Mouse (Mus musculus): ENCODE measurements around the gene Fev. TPM values are rescaled to one million over a fixed set of nuclear protein-coding genes. Genes with fewer than 3 reads are reported as not detected.

Gene Fev
- total RNA-seq, 2 experiments from 2014 or later, result not detected

DNA sequence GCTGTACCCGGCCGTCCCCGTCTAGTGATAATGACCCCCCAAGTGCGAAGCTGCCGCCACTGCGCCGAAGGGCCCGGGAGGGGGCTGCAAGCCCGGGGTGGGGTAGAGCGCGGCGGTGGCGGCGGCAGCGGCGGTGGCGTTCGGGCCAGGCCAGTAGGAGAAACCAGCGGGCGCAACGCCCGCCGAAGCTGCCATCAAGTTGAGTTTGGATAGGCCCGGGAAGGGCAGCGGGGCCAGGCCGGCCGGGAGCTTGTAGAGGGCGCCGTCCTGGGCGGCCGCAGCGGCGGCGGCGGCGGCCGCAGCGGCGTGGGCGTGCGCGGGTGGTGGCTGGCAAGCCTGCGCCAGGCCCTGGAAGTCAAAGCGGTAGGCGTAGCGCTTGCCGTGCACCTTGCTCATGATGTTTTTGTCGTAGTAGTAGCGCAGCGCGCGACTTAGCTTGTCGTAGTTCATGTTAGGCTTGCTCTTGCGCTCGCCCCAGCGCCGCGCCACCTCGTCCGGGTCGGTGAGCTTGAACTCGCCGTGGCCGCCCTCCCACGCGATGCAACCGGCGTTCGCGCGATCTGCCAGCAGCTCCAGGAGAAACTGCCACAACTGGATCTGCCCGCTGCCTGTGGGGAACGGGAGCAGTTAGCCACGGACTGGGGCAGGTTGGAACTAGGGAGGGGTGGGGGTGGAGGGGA, 3.0 kb downstream of the Fev start:
- ATAC-seq (replicated peaks; ENCODE audit: low FRiP score, low TSS enrichment, poor library complexity, severe bottlenecking), result no peak

DNA sequence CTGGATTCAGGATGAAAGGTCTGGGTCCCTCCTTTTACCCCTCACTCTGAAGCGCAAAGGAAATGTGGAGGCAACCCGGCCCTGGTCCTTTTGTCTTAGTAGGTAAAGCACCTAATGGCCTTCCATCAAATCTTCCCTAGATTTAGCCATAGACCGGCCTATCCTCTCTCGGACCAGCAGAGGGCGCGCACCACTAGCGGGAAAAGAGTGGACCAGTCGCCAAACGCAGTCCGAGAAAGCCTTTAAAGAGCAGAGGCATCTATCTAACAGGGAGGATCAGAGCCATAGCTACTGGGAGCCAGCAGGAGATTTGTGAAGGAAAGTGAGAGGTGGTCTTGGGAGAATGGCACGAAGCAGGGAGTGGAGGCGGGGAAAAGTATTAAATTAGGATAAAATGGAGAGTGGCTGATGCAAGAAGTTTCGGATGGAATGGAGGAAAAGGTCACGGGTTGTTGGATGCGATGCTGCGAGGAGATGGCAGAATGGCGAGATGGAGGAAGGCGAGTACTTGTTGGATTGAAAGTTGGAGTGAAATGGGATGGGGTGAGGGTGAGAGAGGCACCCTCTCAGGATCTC, 4.3 kb downstream of the Fev start:
- peak; percentile 74; the same call in 1 of the 2 replicates for ATAC-seq (replicated peaks; ENCODE audit: low FRiP score, low TSS enrichment, poor library complexity, severe bottlenecking)

DNA sequence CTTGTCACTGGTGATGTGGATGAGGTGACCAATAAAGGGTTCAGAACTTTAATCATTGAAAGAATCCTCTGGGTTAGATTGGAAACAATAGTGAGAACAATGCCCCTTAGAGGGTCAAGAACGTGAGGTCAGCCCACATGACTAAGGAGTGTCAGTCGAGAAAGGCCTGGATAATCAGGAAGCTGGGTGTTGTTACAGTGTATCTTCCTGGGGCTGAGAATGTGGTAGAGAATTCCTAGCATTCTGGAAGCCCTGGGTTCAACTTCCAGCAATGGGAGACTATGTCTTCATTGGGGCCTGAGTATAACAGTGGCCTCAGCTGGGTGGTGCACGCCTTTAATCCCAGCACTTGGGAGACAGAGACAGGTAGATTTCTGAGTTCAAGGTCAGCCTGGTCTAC, 8.0 kb downstream of the Fev start:
- ATAC-seq (replicated peaks; ENCODE audit: low FRiP score, low TSS enrichment, poor library complexity, severe bottlenecking), result no peak

DNA sequence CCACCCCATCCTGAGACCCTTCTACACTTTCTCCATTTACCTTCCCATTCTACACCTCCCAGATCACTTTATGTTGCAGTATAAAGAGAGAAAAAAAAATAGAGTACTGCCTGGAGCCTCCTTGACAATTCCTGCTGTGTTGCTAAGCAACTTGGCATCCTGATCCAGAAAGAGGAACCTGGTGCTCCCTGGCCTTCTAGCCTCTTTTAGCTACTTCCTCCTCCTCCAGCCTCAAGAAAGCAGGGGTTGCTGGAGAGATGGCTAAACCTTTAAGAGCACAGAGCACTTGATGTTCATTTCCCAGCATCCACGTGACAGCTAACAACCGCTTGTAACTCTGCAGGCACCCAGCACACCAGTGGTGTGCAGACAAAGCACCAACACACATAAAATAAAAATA, 13.0 kb downstream of the Fev start:
- ATAC-seq (replicated peaks; ENCODE audit: low FRiP score, low TSS enrichment, poor library complexity, severe bottlenecking), result no peak

DNA sequence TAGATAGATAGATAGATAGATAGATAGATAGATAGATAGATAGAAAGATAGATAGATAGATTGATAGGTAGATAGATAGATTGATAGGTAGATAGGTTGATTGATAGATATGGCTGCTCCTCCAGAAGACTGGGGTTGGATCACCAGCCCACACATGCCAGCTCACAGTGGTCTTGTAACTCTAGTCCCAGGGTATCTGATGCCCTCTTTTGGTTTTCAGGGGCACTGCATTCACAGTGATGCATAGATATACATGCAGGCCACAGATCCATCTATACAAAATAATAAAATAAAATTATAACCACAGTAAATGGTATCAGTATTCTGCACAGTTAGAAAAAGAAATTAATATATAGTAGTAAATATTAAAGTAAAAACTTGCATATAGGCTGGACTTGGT, 23.4 kb downstream of the Fev start:
- no peak for ATAC-seq (replicated peaks; ENCODE audit: low FRiP score, low TSS enrichment, poor library complexity, severe bottlenecking)

DNA sequence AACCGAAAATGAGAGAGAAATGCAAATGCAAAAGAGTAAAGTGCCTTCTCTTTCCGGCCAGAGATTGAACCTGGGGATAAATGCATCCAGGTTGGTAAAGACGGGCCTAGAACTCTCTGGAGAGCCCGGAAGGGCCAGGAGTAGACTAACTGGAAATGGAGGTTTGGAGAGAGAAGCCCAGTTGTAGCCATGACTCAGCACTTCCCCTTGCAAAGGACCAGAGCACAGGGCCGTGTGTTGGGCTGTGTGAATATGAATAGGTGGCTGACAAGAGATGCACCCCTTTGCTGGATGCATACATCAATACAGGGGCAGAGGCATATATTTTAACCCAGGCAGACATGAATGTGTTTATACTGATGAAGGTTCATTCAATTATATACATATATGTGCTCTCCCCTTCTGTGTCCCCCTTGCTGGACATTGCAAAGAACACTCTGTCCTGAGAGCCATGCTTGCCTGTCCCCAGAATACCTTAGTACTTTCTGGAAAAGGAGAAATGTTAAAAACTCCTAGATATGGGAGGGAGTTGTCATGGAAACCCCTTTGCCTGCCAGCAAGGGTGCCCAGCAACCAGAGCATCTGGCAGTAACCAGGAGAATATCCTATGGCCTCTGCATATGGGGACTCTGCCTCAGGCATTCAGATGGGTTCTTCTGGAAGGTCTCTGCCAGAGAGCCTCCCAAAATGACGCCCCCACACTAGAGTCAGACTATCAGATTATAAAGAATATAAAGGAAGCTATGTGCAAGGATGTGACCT, 25.8 kb downstream of the Fev start:
- ATAC-seq (replicated peaks; ENCODE audit: low FRiP score, low TSS enrichment, poor library complexity, severe bottlenecking), result no peak

DNA sequence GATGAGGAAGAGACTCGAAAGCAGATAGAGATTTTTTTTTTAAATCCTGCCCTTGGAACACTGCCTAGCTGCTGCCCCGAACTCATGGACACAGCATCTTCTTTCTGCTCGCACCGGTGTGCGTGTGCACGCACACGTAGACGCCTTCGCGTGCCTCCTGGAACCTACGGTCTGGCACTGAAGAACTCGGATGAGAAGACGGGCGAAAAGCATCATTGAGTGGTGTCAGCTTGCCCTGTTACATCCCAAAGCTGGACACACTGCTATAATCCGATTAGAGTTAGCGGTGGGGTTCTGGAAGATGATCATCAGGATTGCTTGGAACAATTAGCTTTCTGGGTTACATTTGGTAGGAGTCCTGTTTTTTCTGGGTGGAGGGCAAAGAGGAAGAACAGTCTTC, 26.4 kb downstream of the Fev start:
- no peak for ATAC-seq (replicated peaks; ENCODE audit: low FRiP score, low TSS enrichment, poor library complexity, severe bottlenecking)

DNA sequence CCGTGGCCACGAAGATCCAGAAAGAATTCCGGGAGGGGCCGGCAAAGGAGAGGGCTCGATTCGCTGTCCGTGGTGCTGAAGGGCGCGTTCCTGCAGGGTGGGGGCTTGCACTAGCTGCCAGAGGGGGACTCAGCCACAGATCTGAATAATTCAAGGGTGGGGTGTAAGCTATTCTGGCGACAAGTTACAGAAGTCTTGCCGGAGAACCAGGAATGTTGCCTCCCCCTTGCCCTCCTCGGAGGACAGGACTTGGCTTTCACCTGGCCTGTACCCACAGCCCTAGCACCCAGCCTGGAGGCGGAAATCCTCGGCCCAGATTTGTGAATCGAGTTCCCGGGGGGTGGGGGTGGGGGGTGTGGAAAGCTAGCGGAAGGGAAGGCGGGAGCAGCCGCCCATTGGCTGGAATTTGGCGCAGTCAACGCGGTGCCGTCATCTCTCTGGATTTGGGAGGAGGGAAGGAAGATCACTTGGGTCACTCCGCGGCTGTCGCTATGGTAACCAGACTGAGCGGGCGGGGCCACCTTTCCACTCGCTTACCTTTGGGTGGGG, 27.0 kb downstream of the Fev start:
- ATAC-seq (replicated peaks; ENCODE audit: low FRiP score, low TSS enrichment, poor library complexity, severe bottlenecking), result no peak

DNA sequence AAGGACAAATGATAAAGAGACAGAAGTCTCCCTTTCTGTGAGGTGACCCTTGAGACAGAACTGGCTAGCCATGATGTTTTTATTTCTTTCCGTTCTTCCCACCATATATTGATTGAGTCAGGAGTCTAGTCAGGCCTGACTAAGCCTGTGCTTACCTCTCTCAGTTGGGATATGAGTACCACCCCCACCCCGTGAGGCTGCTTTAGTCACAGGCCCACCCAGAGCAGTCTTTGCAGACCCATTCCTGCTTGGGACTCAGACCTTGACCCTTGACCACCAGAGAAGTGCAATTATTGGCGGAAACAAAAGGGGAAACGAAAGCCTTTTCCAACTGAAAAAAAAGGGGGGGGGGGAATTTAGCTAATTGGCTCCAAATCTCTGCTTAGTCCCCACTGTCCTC, 27.5 kb downstream of the Fev start:
- no peak for ATAC-seq (replicated peaks; ENCODE audit: low FRiP score, low TSS enrichment, poor library complexity, severe bottlenecking)

DNA sequence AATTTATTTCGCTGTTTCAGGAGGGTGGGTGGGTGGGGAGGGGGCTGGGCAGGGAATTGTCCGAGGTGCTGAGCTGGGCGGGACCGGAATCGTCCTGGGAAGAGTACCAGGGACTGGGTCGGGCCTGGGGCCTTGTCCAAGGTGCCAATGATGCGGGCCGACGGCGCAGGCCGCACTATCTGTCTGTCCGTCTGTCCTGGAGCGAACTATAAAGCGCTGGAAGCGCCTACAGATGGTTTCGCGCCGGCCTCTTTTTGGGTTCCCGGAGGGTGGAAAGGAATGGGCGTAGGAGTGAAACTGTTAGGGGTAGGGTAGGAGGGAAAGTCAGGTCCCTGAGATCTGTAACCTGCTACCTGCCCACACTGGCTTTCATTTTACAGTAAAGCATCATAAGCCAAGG, 28.0 kb downstream of the Fev start:
- ATAC-seq (replicated peaks; ENCODE audit: low FRiP score, low TSS enrichment, poor library complexity, severe bottlenecking), result no peak

DNA sequence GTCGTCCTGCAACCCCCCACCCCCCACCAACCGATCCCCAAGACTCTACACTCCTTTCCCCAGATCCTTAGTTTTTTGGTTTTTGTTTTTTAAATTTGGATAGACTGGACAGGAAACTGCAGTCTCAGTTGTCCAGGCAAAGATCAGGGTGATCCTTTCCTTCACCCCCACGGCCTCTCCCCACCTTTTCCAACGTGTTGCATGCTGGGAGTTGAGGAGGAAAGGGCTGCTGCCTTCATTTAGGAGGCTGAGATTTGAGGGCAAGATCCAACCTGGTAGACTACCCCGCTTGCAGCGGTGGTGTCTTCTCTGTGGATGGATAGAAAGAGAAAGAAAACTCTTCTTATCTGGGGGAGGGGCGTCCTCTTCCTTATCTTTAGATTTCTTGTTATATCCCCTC, 28.4 kb downstream of the Fev start:
- no peak for ATAC-seq (replicated peaks; ENCODE audit: low FRiP score, low TSS enrichment, poor library complexity, severe bottlenecking)

DNA sequence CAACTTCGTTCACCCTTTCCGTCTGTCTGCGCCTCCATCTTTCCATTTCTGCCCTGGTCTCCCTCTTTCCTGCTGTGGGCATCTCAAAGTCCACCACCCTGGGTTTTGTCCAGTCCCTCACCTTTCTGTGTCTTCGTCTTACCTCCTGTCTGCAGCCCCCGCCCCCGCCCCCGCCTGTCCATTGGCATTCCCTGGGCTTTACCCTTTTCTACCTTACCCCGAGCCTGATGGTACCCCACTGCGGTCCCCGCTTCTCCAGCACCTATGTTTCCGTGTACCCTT, 28.8 kb downstream of the Fev start:
- ATAC-seq (replicated peaks; ENCODE audit: low FRiP score, low TSS enrichment, poor library complexity, severe bottlenecking), result no peak

DNA sequence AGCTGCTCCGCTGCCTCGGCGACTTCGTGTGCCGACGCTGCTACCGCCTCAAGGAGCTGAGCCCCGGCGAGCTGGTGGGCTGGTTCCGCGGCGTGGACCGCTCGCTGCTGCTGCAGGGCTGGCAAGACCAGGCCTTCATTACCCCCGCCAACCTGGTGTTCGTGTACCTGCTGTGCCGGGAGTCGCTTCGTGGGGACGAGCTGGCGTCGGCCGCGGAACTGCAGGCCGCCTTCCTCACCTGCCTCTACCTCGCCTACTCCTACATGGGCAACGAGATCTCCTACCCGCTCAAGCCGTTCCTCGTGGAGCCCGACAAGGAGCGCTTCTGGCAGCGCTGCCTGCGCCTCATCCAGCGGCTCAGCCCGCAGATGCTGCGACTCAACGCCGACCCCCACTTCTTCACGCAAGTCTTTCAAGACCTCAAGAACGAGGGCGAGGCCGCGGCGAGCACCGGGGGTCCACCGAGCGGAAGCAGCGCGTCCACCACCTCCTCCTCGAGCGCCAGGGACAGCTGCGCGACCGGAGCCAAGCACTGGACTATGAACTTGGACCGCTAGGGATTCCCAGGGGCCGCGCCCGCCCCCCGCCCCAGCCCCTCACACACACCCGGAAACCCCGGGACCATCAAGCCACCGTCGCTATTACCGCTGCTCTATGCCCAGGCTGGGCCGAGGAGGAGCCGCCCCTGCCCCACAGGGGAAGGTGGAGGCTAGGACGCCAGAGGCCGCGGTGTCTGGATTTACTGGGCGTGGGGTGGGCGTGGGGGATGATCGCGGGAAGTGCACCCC, 29.4 kb downstream of the Fev start:
- ATAC-seq (replicated peaks; ENCODE audit: low FRiP score, low TSS enrichment, poor library complexity, severe bottlenecking), result no peak

DNA sequence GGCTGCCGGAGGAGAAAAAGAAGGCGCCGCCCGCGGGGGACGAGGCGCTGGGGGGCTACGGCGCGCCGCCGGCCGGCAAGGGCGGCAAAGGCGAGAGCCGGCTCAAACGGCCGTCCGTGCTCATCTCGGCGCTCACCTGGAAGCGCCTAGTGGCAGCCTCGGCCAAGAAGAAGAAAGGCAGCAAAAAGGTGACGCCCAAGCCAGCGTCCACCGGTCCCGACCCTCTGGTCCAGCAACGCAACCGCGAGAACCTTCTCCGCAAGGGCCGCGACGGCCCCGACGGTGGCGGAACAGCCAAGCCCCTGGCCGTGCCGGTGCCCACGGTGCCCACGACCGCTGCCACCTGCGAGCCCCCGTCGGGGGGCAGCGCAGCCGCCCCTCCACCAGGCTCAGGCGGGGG, 30.1 kb downstream of the Fev start:
- ATAC-seq (replicated peaks; ENCODE audit: low FRiP score, low TSS enrichment, poor library complexity, severe bottlenecking), result no peak

DNA sequence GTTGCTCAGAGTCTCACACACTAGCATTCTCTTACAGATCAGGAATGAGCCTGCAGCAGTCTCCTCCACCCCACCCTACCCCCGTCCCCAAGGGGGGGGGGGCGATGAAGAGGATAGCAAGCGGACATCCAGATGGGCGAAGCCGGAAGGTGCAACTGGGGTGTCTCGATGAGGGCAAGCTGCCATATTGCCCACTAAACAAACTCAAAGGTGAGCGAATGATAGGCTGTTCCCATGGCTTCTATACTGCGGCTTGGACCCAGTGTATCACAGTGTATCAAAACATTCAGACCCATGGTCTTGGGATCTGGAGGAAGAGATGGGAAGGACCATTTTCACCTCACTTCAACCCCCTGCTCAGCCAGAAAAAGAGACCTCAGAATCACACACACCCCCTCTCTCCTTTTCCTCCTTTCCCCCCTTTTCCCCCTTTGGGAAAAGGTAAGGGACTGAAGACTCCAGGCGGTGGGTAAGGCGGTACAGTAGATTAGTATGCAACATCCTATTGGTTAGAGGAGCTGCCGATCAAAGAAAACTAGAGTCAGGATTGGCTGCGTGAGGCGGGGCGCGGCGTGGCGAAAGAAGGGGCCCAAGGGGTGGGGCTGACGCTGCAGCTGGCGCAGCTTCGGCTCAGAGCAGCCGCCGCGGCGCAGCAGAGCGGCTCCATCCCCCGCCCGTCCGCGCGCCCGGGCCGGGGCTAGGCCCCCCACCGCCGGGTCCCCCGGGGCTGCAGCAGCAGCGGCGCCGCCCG, 30.7 kb downstream of the Fev start, which contains the start of gene Cdk5r2:
Gene Cdk5r2, plus strand, starts transcription at position 629 of the 751 bp plus-strand sequence.
- peak; percentile 82 for ATAC-seq (replicated peaks; ENCODE audit: low FRiP score, low TSS enrichment, poor library complexity, severe bottlenecking)

DNA sequence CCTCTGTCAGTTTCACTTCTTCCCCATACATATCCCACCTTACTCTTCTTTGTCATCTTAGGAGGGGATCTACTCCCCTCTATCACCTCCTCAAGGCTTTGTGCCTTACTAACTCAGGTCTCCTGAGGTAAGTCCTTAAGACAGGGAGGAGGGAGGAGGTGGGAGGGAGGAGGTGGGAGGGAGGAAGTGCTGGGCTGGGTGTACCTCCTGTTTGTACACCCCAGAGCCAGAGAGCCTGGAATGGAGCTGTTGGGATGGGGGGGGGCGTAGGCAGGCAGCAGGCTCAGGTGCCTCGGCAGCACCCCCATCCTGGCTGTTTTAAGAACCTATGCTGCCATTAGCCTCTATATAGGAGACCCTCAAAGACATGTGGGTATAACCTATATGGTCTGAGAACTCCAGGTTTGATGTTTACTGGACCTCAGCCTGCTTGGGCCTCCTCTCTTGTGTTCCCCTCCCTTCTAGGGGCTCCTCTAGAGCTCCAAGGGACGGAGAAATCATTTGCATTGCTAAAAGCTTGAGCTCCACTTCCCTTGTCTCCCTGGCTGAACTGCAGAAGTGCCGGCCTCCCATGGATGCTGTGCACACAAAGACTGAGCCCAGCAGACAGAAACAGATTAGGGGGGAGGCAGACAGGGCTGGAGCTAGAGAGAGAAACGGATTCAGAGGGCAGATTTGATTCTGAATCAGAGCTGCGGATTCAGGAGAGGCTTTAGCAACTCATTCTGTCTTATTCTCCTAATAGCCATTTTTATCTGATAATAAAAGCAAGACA, 34.0 kb downstream of the Fev start:
- no peak for ATAC-seq (replicated peaks; ENCODE audit: low FRiP score, low TSS enrichment, poor library complexity, severe bottlenecking)

DNA sequence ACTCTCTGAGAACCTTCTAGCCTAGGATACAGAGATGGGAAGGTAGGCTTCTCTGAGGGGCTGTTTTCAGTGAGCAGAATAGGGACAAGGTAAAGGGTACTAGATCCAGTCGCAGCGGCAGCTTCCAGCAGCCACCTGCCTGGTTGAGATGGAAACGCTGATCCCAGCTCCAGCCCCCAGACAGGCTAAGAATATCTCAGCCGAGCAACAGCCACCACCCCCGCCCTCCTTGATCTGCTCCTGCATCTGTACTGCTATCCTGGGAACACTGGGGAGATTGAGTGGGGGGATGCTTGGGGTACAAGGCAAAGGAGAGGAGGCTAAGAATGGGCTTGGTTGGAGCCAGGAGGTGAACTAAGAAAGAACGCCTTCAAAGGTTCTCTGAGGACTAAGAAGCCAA, 35.0 kb downstream of the Fev start:
- no peak for ATAC-seq (replicated peaks; ENCODE audit: low FRiP score, low TSS enrichment, poor library complexity, severe bottlenecking)

DNA sequence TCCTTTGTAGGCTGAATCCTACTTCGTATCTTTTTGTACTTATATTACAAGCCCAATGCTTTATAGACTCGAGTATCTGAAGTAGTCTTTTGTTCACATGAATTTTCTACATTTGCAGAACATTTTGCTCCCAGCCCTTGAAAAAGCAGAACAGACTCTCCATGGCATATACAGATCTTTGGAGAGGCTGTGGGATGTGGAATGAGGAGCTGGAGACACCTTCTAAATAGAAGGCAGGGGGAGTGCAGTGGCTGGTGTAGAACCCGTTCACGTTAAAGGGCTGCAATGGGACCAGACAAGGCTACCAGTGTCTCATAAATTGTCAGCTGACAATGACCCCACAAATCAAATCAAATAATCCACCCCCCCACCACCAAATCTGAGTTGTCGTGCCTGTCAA, 36.3 kb downstream of the Fev start:
- ATAC-seq (replicated peaks; ENCODE audit: low FRiP score, low TSS enrichment, poor library complexity, severe bottlenecking), result no peak

DNA sequence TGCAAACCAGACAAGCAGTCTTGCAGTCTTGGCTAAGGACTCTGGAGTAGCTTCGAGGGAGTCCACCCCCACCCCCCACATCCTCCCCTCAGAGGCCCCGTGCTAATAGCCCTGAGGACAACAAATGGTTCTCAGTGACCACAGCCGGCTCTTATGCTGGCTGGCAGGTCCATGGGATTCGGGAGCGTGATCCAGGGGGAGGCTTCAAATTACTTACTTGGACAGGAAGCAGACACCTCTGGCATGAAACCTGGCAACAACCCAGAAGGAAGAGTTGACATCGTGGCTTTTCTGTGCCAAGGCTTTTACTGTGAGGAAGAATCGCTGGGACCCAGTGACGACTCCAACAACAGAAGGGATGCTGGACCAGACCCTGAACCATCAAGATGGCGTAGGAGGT, 38.9 kb downstream of the Fev start:
- no peak for ATAC-seq (replicated peaks; ENCODE audit: low FRiP score, low TSS enrichment, poor library complexity, severe bottlenecking)

Data from megakaryocyte-erythroid progenitor cell, adult 5-6 weeks (primary cell).